Mouse (Mus musculus) intestine, embryonic 15.5 days (tissue): ENCODE results near the gene Ube2l6. TPM values are rescaled to one million over a fixed set of nuclear protein-coding genes. Genes with fewer than 3 reads are reported as not detected.
"Not testable (repeated sequence)": the region's sequence is repeated elsewhere in the genome, so short reads cannot be mapped to it uniquely, and the experiment has no call there.

Experiments
- ATAC-seq: fragments of 200-750 bp; cut with Nextera tagmentation; 2 replicates; pipeline ENCODE4 v1.8.0; 2017; ENCODE audit warnings: moderate TSS enrichment, moderate library complexity
- H3K27ac ChIP-seq: fragments of 300-500 bp; sonication (generic); 2 replicates; pipeline ENCODE4 v1.5.1; 2015; ENCODE audit warnings: mild to moderate bottlenecking, inconsistent platforms
- H3K27me3 ChIP-seq: fragments of 300-500 bp; sonication (generic); replicated peaks from 2 replicates; pipeline ENCODE4 v1.6.1; 2015; ENCODE audit warnings: inconsistent platforms
- H3K36me3 ChIP-seq: fragments of 300-500 bp; sonication (generic); 2 replicates; pipeline ENCODE4 v1.6.1; 2015; ENCODE audit warnings: inconsistent platforms
- H3K4me1 ChIP-seq: fragments of 300-500 bp; sonication (generic); replicated peaks from 2 replicates; pipeline ENCODE4 v1.6.1; 2015; ENCODE audit warnings: inconsistent platforms
- H3K4me2 ChIP-seq: fragments of 300-500 bp; sonication (generic); replicated peaks from 2 replicates; pipeline ENCODE4 v1.6.1; 2015; ENCODE audit warnings: mild to moderate bottlenecking, inconsistent platforms
- H3K4me3 ChIP-seq: fragments of 300-500 bp; sonication (generic); replicated peaks from 2 replicates; pipeline ENCODE4 v1.5.1; 2015; ENCODE audit warnings: inconsistent platforms
- H3K9ac ChIP-seq: fragments of 300-500 bp; sonication (generic); 2 replicates; pipeline ENCODE4 v1.6.1; 2015; ENCODE audit warnings: inconsistent platforms
- H3K9me3 ChIP-seq: fragments of 300-500 bp; sonication (generic); 2 replicates; pipeline ENCODE4 v1.6.1; 2016; ENCODE audit warnings: inconsistent platforms
- WGBS: fragments of 180-500 bp; shearing (Covaris S2); methylation state at CpG from one replicate; pipeline ENCODE4 v1.1.7; 2015; 5-methylcytosine and 5-hydroxymethylcytosine counted together
- polyA plus RNA-seq: library from polyadenylated mRNA; unstranded; fragments of >200 nt; fragmentation: Nextera tagmentation; extraction: Ambion mirVana; gene quantifications from 2 replicates; pipeline ENCODE4 v1.2.1, GENCODE M21; 2015

Ube2l6 gene
- polyA plus RNA-seq, 1 experiment from 2014 or later, result 46.5 TPM

GRCm38 (mm10) chr2:84797833-84798492 lies 665 bp upstream of the Ube2l6 start:
- Histone ChIP-seq H3K27ac (peak overlapping the region; percentile 65; the same call in 1 of the 2 replicates), H3K9ac (peak overlapping the region; percentile 54), H3K4me3 (peak overlapping the region; percentile 58), H3K4me2 (peak overlapping the region; percentile 93), H3K36me3 (no peaks in the 10 kb centered on the region), H3K4me1 (peaks cover 6% of the 10 kb centered on the region; the same call in 1 of the 2 replicates), H3K9me3 (no peaks in the 10 kb centered on the region), H3K27me3 (no peaks in the 10 kb centered on the region)
- peak; percentile 44 for ATAC-seq
- WGBS, result 13% methylated on average over 13 of the region's 13 CpGs

DNA sequence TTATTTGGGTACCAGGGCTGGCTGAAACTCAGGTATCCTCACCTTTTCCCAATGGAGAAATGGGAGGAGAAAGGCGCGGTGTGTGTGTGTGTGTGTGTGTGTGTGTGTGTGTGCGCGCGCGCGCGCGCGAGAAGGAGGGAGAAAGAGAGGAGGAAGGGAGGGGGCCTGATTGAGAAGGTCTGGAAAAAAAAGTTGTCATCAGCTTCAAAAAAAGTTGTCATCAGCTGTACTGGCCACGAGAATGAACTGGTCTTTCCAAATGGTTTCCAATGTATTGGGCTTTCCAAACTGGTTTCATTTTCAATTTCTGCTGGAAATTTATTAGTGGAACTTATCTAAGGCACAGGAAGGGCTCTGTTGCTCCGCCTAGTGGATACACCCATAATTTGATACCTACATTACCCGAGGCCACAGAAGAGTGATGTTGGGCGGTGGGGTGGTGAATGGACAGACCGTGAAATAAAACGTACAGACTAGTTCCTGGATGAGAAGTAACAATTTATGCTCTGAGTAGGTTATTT lies 473 bp downstream of the Ube2l6 start:
- ATAC-seq, result peak; percentile 81
- H3K27ac ChIP-seq, result peak overlapping the region; percentile 65
- no peaks in the 10 kb centered on the region for H3K9me3 ChIP-seq
- peak overlapping the region; percentile 58 for H3K4me3 ChIP-seq
- H3K4me2 ChIP-seq, result peak overlapping the region; percentile 93
- no peaks in the 10 kb centered on the region for H3K27me3 ChIP-seq
- H3K4me1 ChIP-seq, result peaks cover 6% of the 10 kb centered on the region; the same call in 1 of the 2 replicates
- no peaks in the 10 kb centered on the region for H3K36me3 ChIP-seq
- peak overlapping the region; percentile 54 for H3K9ac ChIP-seq
- WGBS, result 1% methylated on average over 16 of the region's 16 CpGs

- Histone ChIP-seq H3K9me3 (no peaks in the 10 kb centered on the region), H3K36me3 (no peaks in the 10 kb centered on the region), H3K4me2 (0 out of 2 replicates have a peak overlapping the region, but pooled peaks have one; percentile 2), H3K4me3 (no peak overlapping the region), H3K27ac (no peak overlapping the region), H3K27me3 (no peaks in the 10 kb centered on the region), H3K9ac (no peak overlapping the region), H3K4me1 (peaks cover 6% of the 10 kb centered on the region; the same call in 1 of the 2 replicates)
- WGBS, result 73% methylated on average over 4 of the region's 4 CpGs
- no peak; the same call in 1 of the 2 replicates for ATAC-seq
Observed at GRCm38 (mm10) chr2:84800304-84800703, 1.7 kb downstream of the Ube2l6 start.

- H3K9ac ChIP-seq, result not testable (repeated sequence)
Observed at GRCm38 (mm10) chr2:84801223-84801622, 2.6 kb downstream of the Ube2l6 start.

GRCm38 (mm10) chr2:84803963-84804362 lies 5.3 kb downstream of the Ube2l6 start:
- H3K4me2 ChIP-seq, result no peak overlapping the region
- no peaks in the 10 kb centered on the region for H3K9me3 ChIP-seq
- H3K4me3 ChIP-seq, result no peak overlapping the region
- ATAC-seq, result no peak
- no peaks in the 10 kb centered on the region for H3K4me1 ChIP-seq
- H3K27ac ChIP-seq, result no peak overlapping the region
- WGBS, result 87% methylated on average over 7 of the region's 7 CpGs
- no peak overlapping the region for H3K9ac ChIP-seq
- no peaks in the 10 kb centered on the region for H3K27me3 ChIP-seq
- no peaks in the 10 kb centered on the region for H3K36me3 ChIP-seq

More at GRCm38 (mm10) chr2:84801223-84801622, 2.6 kb downstream of the Ube2l6 start:
- not testable (repeated sequence) for ATAC-seq, H3K4me3 ChIP-seq, H3K27ac ChIP-seq, H3K36me3 ChIP-seq, H3K4me1 ChIP-seq, H3K4me2 ChIP-seq, H3K9me3 ChIP-seq, H3K27me3 ChIP-seq
- WGBS, result 78% methylated on average over 5 of the region's 5 CpGs

- 51% methylated on average over 5 of the region's 5 CpGs for WGBS
- peaks cover 6% of the 10 kb centered on the region for H3K4me1 ChIP-seq
- no peaks in the 10 kb centered on the region for H3K36me3 ChIP-seq
- no peak overlapping the region for H3K4me2 ChIP-seq
- H3K27me3 ChIP-seq, result no peaks in the 10 kb centered on the region
- no peaks in the 10 kb centered on the region for H3K9me3 ChIP-seq
- no peak overlapping the region for H3K4me3 ChIP-seq
- H3K9ac ChIP-seq, result no peak overlapping the region
- ATAC-seq, result no peak
- no peak overlapping the region for H3K27ac ChIP-seq
Observed at GRCm38 (mm10) chr2:84806546-84806945, 7.9 kb downstream of the Ube2l6 start.

DNA sequence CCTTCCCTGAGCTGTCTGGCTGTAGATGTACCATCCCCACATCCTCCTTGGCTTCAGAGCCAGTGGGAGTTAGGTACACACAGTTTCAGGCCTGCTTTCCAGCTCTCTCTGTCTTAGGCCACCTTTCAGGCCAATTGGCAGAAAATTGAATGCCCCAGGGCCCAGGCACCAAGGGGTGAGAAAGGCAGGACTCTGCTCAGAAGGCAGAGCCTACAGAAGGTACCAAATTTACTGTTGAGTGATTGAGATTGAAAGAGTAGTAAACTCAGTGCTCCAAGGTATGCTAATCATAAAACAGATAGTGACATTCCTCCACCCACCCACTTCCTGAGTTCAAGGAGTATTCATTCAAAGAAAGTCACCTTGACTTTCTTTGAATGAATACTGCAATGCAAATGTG lies 10.7 kb downstream of the Ube2l6 start:
- Histone ChIP-seq H3K36me3 (no peaks in the 10 kb centered on the region), H3K4me3 (no peak overlapping the region), H3K4me1 (peaks cover 8% of the 10 kb centered on the region), H3K9ac (no peak overlapping the region), H3K4me2 (no peak overlapping the region), H3K9me3 (no peaks in the 10 kb centered on the region), H3K27ac (no peak overlapping the region), H3K27me3 (no peaks in the 10 kb centered on the region)
- ATAC-seq, result no peak

DNA sequence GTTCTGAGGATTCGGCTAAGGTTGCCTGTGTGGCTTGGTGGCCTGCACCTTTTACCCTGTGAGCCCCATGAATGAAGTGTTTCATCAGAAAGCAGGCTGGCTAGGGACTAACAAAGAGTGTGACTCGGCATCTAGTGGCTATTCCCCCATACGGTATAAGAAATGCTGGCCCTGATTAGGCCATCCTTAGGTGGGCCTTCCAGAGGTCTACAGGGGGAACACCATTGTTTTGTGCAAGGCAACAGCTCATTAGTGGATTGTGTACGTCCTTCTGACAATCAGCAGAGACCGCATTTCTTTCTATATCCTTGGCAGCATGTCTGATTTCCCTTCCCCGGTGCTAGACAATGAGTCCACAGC lies 11.9 kb downstream of the Ube2l6 start:
- no peak overlapping the region for H3K9ac ChIP-seq
- H3K4me2 ChIP-seq, result peak overlapping the region; percentile 60
- H3K4me3 ChIP-seq, result no peak overlapping the region
- no peaks in the 10 kb centered on the region for H3K36me3 ChIP-seq
- H3K27ac ChIP-seq, result no peak overlapping the region
- 77% methylated on average over 6 of the region's 6 CpGs for WGBS
- ATAC-seq, result no peak
- no peaks in the 10 kb centered on the region for H3K27me3 ChIP-seq
- H3K9me3 ChIP-seq, result no peaks in the 10 kb centered on the region
- H3K4me1 ChIP-seq, result peaks cover 8% of the 10 kb centered on the region

DNA sequence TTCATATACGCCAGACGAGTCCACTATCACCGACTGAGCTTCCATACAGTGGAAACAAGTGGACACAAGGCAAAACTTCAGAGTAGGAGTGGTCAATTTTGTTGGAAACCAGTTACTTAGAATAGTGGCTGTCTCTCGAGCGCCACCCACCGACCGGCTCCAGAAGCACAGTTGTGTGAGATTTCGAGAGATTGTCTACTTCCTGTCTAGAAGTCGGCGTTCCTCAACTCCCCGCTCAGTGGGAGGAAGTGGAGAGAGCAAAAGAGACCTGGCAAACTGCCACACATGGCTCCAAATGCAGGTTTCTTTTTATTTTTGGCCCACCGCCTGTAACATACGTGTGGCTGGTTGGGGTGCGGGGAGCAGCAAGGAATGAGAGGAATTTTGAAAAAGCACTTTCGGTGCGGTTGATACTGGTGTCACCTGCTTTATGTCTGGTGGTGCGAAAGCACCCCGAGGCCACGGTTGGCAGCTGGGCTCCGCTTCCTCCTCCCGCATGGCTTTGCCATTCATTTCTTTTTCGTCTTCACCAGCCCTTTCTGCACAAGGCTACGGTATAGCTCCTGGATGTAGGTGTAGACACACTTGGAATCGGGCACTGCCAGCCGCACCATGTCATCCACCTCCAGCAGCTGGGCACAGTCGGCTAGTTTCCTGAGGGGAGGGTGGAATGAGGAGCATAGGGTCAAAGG lies 12.4 kb downstream of the Ube2l6 start:
- Histone ChIP-seq H3K4me3 (peak overlapping the region; percentile 19), H3K4me1 (peaks cover 8% of the 10 kb centered on the region), H3K27me3 (no peaks in the 10 kb centered on the region), H3K27ac (0 out of 2 replicates have a peak overlapping the region, but pooled peaks have one; percentile 32), H3K36me3 (no peaks in the 10 kb centered on the region), H3K4me2 (peak overlapping the region; percentile 60), H3K9ac (peak overlapping the region; percentile 26; the same call in 1 of the 2 replicates), H3K9me3 (no peaks in the 10 kb centered on the region)
- 33% methylated on average over 26 of the region's 26 CpGs for WGBS
- peak; percentile 67 for ATAC-seq

DNA sequence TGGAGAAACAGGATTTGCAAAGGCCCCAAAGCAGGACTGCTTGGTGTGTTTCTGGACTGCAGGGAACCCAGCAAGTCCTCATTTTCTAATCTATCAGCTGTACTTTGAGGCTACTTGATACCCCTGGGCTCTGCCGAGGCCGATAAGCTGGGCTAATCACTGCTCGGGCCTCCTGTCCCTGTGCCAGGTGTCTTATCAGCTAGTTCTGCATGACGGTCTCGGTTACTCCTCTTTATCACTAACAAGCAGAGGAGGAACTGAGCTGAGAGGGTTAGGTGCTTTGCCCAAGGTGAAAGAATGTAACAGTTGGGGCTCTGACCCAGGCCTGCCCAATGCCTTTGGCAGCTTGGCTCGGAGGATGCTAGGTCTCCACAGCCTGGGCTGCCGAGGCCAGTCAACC lies 13.3 kb downstream of the Ube2l6 start:
- Histone ChIP-seq H3K9ac (no peak overlapping the region), H3K4me3 (no peak overlapping the region), H3K9me3 (no peaks in the 10 kb centered on the region), H3K27me3 (no peaks in the 10 kb centered on the region), H3K4me2 (no peak overlapping the region), H3K4me1 (peaks cover 8% of the 10 kb centered on the region), H3K36me3 (no peaks in the 10 kb centered on the region), H3K27ac (no peak overlapping the region)
- ATAC-seq, result peak; percentile 87
- WGBS, result 64% methylated on average over 7 of the region's 7 CpGs

DNA sequence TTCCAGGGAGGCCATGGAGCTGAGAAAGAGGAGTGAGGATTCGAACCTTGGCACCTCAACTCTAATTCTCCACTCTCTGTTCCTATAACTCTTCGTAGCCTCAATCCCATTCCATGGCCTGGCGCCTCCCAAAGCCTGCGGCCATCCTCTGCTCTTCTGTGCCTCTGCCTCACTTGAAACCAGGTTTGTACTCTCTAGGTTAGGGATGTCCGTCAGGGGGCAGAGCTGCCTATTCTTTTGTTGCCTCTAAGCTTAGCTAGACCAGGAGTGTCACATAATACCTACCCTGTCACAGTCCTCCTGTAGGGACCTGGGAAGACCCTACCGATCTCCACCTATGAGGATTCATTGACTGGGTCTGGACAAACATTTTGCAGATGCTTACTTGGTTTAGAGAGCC lies 14.0 kb downstream of the Ube2l6 start:
- Histone ChIP-seq H3K4me1 (peaks cover 8% of the 10 kb centered on the region), H3K27ac (no peak overlapping the region), H3K9ac (no peak overlapping the region), H3K36me3 (no peaks in the 10 kb centered on the region), H3K4me2 (no peak overlapping the region), H3K9me3 (no peaks in the 10 kb centered on the region), H3K27me3 (no peaks in the 10 kb centered on the region), H3K4me3 (no peak overlapping the region)
- ATAC-seq, result no peak
- WGBS, result 79% methylated on average over 6 of the region's 6 CpGs

GRCm38 (mm10) chr2:84819861-84820260 lies 21.2 kb downstream of the Ube2l6 start:
- Histone ChIP-seq H3K4me3 (no peak overlapping the region), H3K27ac (no peak overlapping the region), H3K36me3 (no peaks in the 10 kb centered on the region), H3K4me2 (no peak overlapping the region), H3K27me3 (peaks cover 9% of the 10 kb centered on the region), H3K9ac (no peak overlapping the region), H3K4me1 (no peaks in the 10 kb centered on the region), H3K9me3 (no peaks in the 10 kb centered on the region)
- WGBS, result 59% methylated on average over 3 of the region's 3 CpGs
- no peak for ATAC-seq
